Mouse (Mus musculus): ENCODE results near the gene Slamf9.

Gene Slamf9

DNA sequence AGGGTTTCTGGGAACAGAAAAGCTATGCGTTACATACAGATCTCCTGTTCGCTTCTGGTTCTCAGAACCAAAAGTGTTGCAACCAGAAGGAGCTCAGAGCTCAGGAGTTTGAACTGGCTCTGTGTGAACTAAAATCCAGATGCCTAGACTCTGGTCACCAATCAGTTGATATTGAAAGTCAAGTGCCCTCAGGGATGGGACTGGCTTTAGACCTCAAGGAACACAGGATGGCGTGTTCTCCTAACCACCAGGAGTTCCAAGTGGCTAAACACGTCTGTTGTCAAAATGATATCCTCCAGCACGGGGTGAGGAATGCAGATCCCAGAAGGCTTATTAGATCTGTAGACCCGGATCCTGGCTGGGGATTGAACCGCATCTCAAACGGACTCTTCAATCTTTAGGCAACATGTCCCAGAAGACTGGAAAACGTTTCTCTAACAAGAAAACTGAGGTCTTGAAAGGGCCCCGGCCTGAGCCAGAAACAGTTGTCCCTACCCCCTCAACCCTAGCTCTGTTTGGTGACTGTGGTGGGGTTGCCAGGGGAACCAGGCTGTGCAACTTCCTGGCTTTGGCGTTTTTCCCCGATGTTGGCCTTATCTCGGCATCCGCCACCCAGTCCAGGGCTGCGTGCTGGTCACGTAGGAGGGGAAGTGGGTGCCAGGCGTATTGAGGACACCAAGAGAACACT is 38.5 kb downstream of the Slamf9 start:
- no peak for DNase-seq (ENCODE audit: low spot score in 2 of 2)

GRCm38 (mm10) chr1:172514213-172514529 is 39.0 kb downstream of the Slamf9 start:
- DNase-seq (ENCODE audit: low spot score in 2 of 2) = no peak

- no peak for DNase-seq (ENCODE audit: low spot score in 2 of 2)
These were observed 39.6 kb downstream of the Slamf9 start for GRCm38 (mm10) chr1:172514551-172515268.

GRCm38 (mm10) chr1:172515396-172515795 is 40.2 kb downstream of the Slamf9 start:
- DNase-seq (ENCODE audit: low spot score in 2 of 2) = no peak

- no peak for DNase-seq (ENCODE audit: low spot score in 2 of 2)
These were observed 42.9 kb downstream of the Slamf9 start for GRCm38 (mm10) chr1:172518013-172518412.

GRCm38 (mm10) chr1:172519644-172520043 is 44.5 kb downstream of the Slamf9 start:
- no peak for DNase-seq (ENCODE audit: low spot score in 2 of 2)

DNA sequence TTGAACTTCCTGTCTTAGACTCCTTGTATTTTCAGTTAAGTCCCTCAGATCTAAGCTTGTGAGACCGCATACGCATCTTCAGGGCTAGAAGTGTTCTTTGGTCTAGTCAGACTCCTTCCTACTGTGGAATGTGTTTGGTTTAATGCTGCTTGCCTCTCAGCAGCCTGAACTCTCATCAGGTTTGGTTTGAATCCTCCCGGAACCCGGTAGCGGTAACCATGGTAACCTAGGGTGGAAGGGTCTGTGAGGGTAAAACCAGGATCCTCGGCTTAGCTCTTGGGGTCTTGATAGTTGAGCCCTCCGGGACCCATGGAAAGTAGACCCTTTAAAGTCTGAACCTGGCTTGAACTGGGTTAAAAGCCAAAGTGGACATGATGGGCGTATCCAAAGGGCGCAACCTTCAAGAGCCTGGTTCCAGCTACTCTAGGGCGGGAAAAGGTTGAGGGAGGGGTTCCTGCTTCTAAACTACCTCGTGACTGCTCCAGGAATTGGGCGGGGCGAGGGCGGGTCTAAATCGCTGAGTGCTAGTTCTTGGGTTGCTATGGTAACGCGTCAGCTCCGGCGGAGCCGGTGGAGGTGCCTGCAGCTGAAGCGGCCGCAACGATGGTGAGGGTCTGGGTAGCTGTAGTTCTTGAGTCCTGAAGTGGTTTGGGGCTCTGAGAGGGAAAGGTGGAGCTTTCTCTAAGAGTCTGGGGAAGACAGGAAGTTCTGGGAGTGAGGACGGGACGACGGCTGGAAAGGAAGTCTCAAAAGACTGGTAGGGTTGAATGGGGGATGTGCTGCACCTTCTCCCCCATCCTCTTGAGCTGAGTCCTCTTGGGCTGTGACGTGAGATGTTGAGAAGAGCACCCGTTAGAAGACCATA is 45.6 kb downstream of the Slamf9 start, which contains the start of gene Cfap45:
Gene Cfap45, plus strand, starts transcription at position 226 of the 865 bp plus-strand sequence.
- DNase-seq (ENCODE audit: low spot score in 2 of 2) = peak; percentile 92 to 94

GRCm38 (mm10) chr1:172522524-172522923 is 47.4 kb downstream of the Slamf9 start:
- DNase-seq (ENCODE audit: low spot score in 2 of 2) = no peak

GRCm38 (mm10) chr1:172523699-172524101 is 48.5 kb downstream of the Slamf9 start:
- peak in 1 of 2 experiments; percentile 50 for DNase-seq (ENCODE audit: low spot score in 2 of 2)

- DNase-seq (ENCODE audit: low spot score in 2 of 2) = peak in 1 of 2 experiments; percentile 52
These were observed 50.0 kb downstream of the Slamf9 start for GRCm38 (mm10) chr1:172525027-172525764.

DNA sequence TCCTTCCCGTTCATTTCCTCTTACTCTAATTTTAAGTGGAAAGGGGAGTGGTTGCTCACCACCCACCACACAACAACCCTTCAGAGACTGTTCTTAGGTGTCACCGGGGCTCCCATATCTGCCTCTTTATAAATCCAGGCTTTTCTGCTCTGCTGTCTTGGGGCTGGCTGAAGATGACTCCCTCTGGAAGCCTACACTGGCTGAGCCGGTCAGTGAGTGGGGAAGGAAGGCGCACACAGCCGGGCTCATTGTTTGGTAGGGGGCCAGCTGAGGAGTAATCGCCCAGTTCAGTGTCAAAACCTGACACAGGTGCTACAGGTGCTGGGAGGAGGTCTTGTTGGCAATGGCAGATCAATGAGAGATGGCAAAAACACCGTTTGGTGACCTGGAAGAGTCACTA is 50.8 kb downstream of the Slamf9 start:
- no peak for DNase-seq (ENCODE audit: low spot score in 2 of 2)

DNA sequence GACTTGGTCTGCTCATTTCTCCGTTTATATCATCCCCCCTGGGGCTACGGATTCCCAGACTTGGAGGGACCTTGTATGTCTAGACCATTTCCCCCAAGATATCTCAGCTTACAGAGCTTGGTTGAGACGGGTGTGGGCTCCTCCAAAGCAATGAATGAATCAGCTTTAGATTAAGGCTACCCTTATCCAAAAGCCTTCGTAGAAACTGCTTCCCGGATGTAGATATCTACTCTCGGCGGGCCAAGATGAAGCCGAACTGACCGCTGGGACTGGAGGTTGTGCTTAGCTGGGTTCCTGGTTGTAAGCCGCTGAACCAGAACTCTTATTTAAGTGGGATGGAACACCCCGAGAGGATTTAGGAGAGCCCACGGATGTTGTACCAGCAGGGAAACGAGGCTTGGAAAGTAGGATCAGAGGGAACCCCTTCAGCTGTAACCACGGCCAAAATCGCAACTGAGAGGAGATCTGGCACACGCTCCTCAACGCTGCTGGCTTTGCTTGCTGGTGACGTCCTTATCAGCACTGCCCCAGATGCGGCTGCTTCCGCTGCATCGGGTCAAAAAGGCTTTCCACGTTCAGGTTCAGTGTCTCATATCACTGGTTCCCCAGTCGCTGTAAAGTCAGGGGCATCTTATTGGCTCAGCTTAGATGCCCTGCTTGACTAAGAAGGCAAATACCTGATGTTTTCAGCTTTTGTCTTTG is 51.4 kb downstream of the Slamf9 start:
- no peak for DNase-seq (ENCODE audit: low spot score in 2 of 2)

DNA sequence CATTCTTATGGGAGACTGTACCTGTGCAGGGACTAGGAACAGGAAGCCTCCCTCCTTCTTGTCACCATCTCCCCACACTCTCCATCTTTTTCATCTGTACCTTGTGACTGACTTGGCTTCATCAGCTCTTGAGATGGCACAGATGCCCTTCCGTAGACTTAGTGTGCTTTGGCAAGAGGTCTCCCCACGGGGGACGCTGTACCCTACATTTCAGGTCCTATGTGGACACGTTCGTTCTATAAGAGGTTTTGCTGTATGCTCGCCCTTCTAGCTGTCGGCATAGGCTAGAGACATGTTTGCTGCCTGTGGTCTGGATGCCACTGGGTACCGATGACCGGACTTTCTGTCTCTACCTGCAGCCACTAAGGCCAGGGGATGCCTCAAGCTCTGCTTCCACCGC is 52.3 kb downstream of the Slamf9 start:
- no peak for DNase-seq (ENCODE audit: low spot score in 2 of 2)

All from right cerebral cortex, postnatal 10 days (tissue).